Mouse (Mus musculus) liver, embryonic 11.5 days (tissue): ENCODE data around the gene Cyp2d11. TPM values are rescaled to one million over a fixed set of nuclear protein-coding genes. Genes with fewer than 3 reads are reported as not detected.
"Not testable (repeated sequence)": the region's sequence is repeated elsewhere in the genome, so short reads cannot be mapped to it uniquely, and the experiment has no call there.

Experiments
- ATAC-seq: fragments of 200-750 bp; cut with Nextera tagmentation; replicated peaks from 2 replicates; pipeline ENCODE4 v1.8.0; 2017; ENCODE audit warnings: moderate number of reproducible peaks, mild to moderate bottlenecking, moderate TSS enrichment, moderate library complexity; ENCODE audit not compliant: low FRiP score
- DNase-seq: peaks from one replicate; pipeline ENCODE4 v3.0.0-alpha.2; 2017; ENCODE audit warnings: low spot score
- H3K27ac ChIP-seq: fragments of 300-500 bp; sonication (generic); 2 replicates; pipeline ENCODE4 v1.5.1; 2014; ENCODE audit warnings: mild to moderate bottlenecking, low read depth, low read length, control low read depth
- H3K27me3 ChIP-seq: fragments of 300-500 bp; sonication (generic); replicated peaks from 2 replicates; pipeline ENCODE4 v1.6.1; 2014; ENCODE audit warnings: low read length, mixed read lengths; ENCODE audit not compliant: control insufficient read depth, insufficient read depth
- H3K36me3 ChIP-seq: fragments of 300-500 bp; sonication (generic); 2 replicates; pipeline ENCODE4 v1.6.1; 2014; ENCODE audit warnings: mild to moderate bottlenecking, low read length, moderate library complexity, mixed read lengths; ENCODE audit not compliant: control insufficient read depth, insufficient read depth
- H3K4me1 ChIP-seq: fragments of 300-500 bp; sonication (generic); replicated peaks from 2 replicates; pipeline ENCODE4 v1.6.1; 2014; ENCODE audit warnings: low read length, mixed read lengths; ENCODE audit not compliant: control insufficient read depth, insufficient read depth
- H3K4me2 ChIP-seq: fragments of 300-500 bp; sonication (generic); 2 replicates; pipeline ENCODE4 v1.6.1; 2014; ENCODE audit warnings: mild to moderate bottlenecking, control low read depth, moderate library complexity
- H3K4me3 ChIP-seq: fragments of 300-500 bp; sonication (generic); 2 replicates; pipeline ENCODE4 v1.5.1; 2014; ENCODE audit warnings: low read depth, low read length, control low read depth
- H3K9ac ChIP-seq: fragments of 300-500 bp; sonication (generic); 2 replicates; pipeline ENCODE4 v1.6.1; 2014; ENCODE audit warnings: low read depth, low read length, control low read depth
- H3K9me3 ChIP-seq: fragments of 300-500 bp; sonication (generic); 2 replicates; pipeline ENCODE4 v1.6.1; 2016; ENCODE audit warnings: low read length, inconsistent platforms, mixed read lengths; ENCODE audit not compliant: control insufficient read depth
- WGBS: fragments of 180-500 bp; shearing (Covaris S2); extraction: QIAGEN DNeasy Blood & Tissue Kit; methylation state at CpG from one replicate; pipeline ENCODE4 v1.1.7; 2014; 5-methylcytosine and 5-hydroxymethylcytosine counted together
- polyA plus RNA-seq: library from polyadenylated mRNA; unstranded; fragments of >200 nt; fragmentation: Nextera tagmentation; extraction: Ambion mirVana; gene quantifications from 2 replicates; pipeline ENCODE4 v1.2.1, GENCODE M21; 2014

Cyp2d11 gene
- polyA plus RNA-seq, result not detected in 2 replicates

DNA sequence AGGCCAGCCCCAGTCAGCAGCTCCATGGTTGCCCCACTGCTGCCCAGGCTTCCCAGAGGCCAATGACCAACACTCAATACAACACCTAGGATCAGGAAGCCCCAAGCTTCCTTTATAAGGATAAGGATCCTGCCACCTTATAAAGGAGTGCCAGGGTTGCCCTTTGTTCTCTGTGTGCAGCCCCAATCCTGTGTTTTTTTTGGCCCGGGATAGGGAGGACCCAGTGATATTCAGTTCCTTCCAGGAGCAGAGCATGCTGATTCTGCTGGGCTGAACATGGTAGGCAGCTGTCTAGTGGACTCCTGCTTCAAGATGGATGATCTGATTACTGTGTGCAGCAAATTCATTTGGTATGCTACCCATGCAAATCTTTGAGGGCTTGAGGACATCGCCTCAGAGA lies at the start of gene Cyp2d11:
Gene Cyp2d11 (minus strand): TSS at position 101 of the 400 bp plus-strand sequence.
- DNase-seq, ATAC-seq, H3K4me2 ChIP-seq, H3K27ac ChIP-seq, H3K4me3 ChIP-seq, H3K9ac ChIP-seq, H3K27me3 ChIP-seq, H3K4me1 ChIP-seq, H3K36me3 ChIP-seq, H3K9me3 ChIP-seq: not testable (repeated sequence)
- WGBS, result 79% methylated on average over 2 of the region's 2 CpGs

DNA sequence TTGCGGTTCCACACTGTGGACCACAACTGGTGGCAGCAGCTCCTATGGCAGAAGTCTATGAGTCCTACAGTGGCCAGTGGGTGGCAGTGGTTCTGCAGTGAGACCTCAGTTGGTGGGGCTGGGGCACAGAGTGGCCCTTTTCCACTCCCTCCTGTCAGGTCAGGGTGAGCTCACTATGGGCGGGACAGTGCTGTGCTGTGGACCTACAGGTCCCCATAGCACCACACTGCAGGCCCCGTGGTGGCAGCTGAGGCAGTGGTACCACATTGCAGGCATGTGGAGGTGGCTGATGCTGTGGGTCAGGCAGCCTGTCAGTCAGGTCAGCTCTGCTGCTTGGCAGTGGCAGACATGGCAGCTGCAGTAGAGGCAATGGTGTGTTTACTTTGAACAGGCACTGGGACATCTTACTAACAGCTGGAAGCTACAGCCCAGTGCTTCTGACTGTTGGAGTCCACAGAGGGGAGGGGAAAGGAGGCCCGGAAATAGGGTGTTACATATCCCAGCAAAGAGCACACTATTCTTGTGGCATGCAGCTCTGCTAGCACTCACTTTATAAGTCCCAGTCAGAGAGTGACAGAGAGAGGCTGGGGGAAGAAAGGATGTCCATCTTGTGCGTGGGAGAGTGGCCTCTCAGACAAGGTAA lies 44.3 kb upstream of the Cyp2d11 start:
- Histone ChIP-seq H3K27me3 (no peaks in the 10 kb centered on the region), H3K4me3 (no peak overlapping the region), H3K36me3 (no peaks in the 10 kb centered on the region), H3K4me1 (no peaks in the 10 kb centered on the region), H3K9ac (no peak overlapping the region), H3K4me2 (no peak overlapping the region), H3K27ac (no peak overlapping the region), H3K9me3 (no peaks in the 10 kb centered on the region)
- 67% methylated on average over 5 of the region's 5 CpGs for WGBS
- ATAC-seq (no peak), DNase-seq (no peak)

DNA sequence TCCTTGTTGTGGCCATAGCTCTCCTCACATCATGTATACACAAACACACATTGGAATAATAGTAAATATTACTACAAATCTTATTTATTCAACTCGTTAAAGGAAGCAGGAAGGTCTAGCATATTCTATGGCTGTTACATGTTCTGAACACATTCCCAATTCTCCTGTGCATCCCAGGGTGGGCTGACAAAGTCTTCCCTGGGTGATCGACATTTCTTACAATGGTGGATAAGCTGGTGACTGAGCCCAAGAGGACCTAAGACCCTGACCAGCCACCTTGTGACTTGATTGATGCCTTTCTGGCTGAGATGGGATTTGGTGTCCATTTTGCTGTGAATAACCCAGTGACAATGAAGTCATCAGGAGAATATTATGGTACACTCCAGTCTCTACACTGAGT lies 41.8 kb upstream of the Cyp2d11 start:
- WGBS, result 79% methylated on average over 2 of the region's 2 CpGs
- DNase-seq (no peak), ATAC-seq (no peak)

DNA sequence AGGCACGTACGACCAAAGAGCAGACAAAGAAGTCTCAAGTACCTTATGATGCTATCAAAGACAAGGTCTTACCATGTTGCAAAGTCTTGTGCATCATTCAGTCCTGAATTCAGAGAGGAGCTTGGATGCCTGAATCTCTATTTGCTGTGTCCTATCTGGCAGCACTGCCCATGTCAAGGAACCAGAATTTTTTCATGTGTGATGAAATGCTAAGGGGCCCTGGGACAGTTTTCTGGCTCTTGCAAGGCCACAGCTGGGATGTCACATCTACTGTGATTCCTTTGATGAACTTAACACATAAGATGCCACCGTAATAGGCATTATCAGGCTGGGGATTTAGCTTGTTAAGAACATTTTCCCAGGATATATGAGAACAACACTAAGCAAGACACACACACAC lies 41.2 kb upstream of the Cyp2d11 start:
- H3K9ac ChIP-seq, result no peak overlapping the region
- no peak overlapping the region for H3K27ac ChIP-seq
- 79% methylated on average over 3 of the region's 3 CpGs for WGBS
- H3K4me2 ChIP-seq, result no peak overlapping the region
- H3K27me3 ChIP-seq, result no peaks in the 10 kb centered on the region
- H3K9me3 ChIP-seq, result 0 out of 2 replicates have a peak, but pooled peaks cover 3% of the 10 kb centered on the region
- no peak for DNase-seq
- H3K4me3 ChIP-seq, result no peak overlapping the region
- no peaks in the 10 kb centered on the region for H3K36me3 ChIP-seq
- ATAC-seq, result no peak
- H3K4me1 ChIP-seq, result no peaks in the 10 kb centered on the region

More for the DNA sequence above, 41.8 kb upstream of the Cyp2d11 start:
- H3K27ac ChIP-seq, result no peak overlapping the region
- H3K36me3 ChIP-seq, result no peaks in the 10 kb centered on the region
- 0 out of 2 replicates have a peak, but pooled peaks cover 3% of the 10 kb centered on the region for H3K9me3 ChIP-seq
- H3K4me3 ChIP-seq, result no peak overlapping the region
- no peaks in the 10 kb centered on the region for H3K27me3 ChIP-seq
- no peak overlapping the region for H3K4me2 ChIP-seq
- H3K4me1 ChIP-seq, result no peaks in the 10 kb centered on the region
- H3K9ac ChIP-seq, result no peak overlapping the region

DNA sequence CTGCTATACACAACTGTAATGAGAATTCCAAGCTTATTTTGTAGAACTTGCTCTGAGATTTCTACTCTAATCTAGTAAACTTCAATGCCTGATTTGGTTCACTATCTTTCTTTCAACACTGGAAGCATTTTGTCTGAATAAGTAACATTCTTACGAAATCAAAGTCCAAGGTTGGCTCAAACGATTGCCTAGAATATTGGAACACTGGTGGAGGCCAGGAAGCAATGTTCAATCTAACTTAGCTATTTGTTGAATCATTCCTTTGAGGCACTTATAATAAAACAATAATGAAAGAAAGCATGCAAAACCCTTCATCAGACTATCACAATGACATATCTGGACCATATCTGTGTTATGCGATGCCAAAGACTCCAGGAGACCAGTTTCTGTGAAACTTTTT lies 40.7 kb upstream of the Cyp2d11 start:
- DNase-seq, result no peak
- Histone ChIP-seq H3K4me3 (no peak overlapping the region), H3K27me3 (no peaks in the 10 kb centered on the region), H3K9ac (no peak overlapping the region), H3K36me3 (no peaks in the 10 kb centered on the region), H3K4me1 (no peaks in the 10 kb centered on the region), H3K27ac (no peak overlapping the region), H3K4me2 (no peak overlapping the region), H3K9me3 (0 out of 2 replicates have a peak, but pooled peaks cover 3% of the 10 kb centered on the region)
- 84% methylated on average over 3 of the region's 3 CpGs for WGBS
- ATAC-seq, result no peak

GRCm38 (mm10) chr15:82433621-82434020 lies 39.8 kb upstream of the Cyp2d11 start:
- H3K4me3 ChIP-seq, result no peak overlapping the region
- 0 out of 2 replicates have a peak, but pooled peaks cover 3% of the 10 kb centered on the region for H3K9me3 ChIP-seq
- 85% methylated on average over 3 of the region's 3 CpGs for WGBS
- no peak for ATAC-seq
- no peak overlapping the region for H3K9ac ChIP-seq
- no peak overlapping the region for H3K27ac ChIP-seq
- H3K4me2 ChIP-seq, result no peak overlapping the region
- no peak for DNase-seq
- H3K27me3 ChIP-seq, result no peaks in the 10 kb centered on the region
- no peaks in the 10 kb centered on the region for H3K4me1 ChIP-seq
- H3K36me3 ChIP-seq, result no peaks in the 10 kb centered on the region

DNA sequence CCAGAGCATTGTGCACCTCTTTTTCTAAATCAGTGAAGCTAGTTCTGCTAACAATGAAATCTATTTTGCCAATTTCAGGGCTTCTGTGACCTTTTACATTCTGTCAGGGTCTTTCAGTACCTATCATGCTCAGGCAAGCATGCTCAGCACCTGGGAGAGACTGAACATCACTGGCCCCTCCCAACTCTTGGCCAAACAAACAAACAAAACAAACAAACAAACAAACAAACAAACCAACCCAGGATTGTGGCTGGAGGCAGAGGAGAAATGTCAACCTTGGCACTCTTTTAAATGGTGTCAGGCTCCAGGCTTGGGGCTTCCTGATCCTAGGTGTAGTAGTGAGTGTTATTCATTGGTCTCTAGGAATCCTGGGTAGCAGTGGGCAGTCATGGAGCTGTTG lies 39.3 kb upstream of the Cyp2d11 start, which contains the start of gene Cyp2d9:
Gene Cyp2d9 (plus strand): TSS at position 301 of the 400 bp plus-strand sequence.
- H3K36me3 ChIP-seq, result no peaks in the 10 kb centered on the region
- H3K4me1 ChIP-seq, result no peaks in the 10 kb centered on the region
- H3K4me2 ChIP-seq, result no peak within 1 kb of the TSS
- H3K27me3 ChIP-seq, result no peaks in the 10 kb centered on the region
- ATAC-seq (no peak), DNase-seq (no peak)
- H3K9ac ChIP-seq, result no peak within 1 kb of the TSS
- no peak within 1 kb of the TSS for H3K4me3 ChIP-seq
- H3K27ac ChIP-seq, result no peak within 1 kb of the TSS
- H3K9me3 ChIP-seq, result 0 out of 2 replicates have a peak, but pooled peaks cover 3% of the 10 kb centered on the region

GRCm38 (mm10) chr15:82423471-82423870 lies 29.6 kb upstream of the Cyp2d11 start:
- Histone ChIP-seq H3K27ac (no peak overlapping the region), H3K36me3 (no peaks in the 10 kb centered on the region), H3K27me3 (no peaks in the 10 kb centered on the region), H3K4me2 (no peak overlapping the region), H3K9ac (no peak overlapping the region), H3K9me3 (no peaks in the 10 kb centered on the region), H3K4me3 (no peak overlapping the region), H3K4me1 (no peaks in the 10 kb centered on the region)
- ATAC-seq (no peak), DNase-seq (no peak)
- WGBS, result 71% methylated on average over 3 of the region's 3 CpGs

DNA sequence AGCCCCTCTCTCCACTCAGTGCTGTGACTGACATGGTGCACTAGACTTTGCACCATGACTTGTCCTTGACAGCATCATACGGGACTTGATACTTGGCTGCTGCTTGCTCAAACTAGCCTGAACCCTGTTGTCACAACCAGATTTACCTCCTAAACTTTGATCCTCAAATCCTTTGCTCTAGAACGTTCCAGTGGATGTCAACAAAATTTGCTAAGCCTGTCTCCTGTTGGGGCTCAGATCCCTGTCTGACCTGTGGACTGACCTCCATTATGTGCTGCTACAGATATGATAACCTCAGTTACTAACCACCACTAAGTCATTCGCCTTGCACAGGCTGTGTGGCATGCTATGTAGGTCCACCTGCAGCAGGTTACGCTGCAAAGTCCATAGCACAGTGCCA lies 29.1 kb upstream of the Cyp2d11 start:
- ATAC-seq, result no peak
- 68% methylated on average over 4 of the region's 4 CpGs for WGBS
- no peaks in the 10 kb centered on the region for H3K36me3 ChIP-seq
- H3K9me3 ChIP-seq, result no peaks in the 10 kb centered on the region
- no peaks in the 10 kb centered on the region for H3K27me3 ChIP-seq
- no peaks in the 10 kb centered on the region for H3K4me1 ChIP-seq
- no peak overlapping the region for H3K9ac ChIP-seq
- H3K27ac ChIP-seq, result no peak overlapping the region
- no peak for DNase-seq
- H3K4me2 ChIP-seq, result no peak overlapping the region
- no peak overlapping the region for H3K4me3 ChIP-seq
